Mouse (Mus musculus): ENCODE results near the gene Gpr55.
A peak's percentile ranks its signal among the peaks of the same experiment; 100 is the strongest.

Gpr55 gene

GRCm38 (mm10) chr1:85957290-85957689 lies 3.5 kb downstream of the Gpr55 start:
- DNase-seq, result no peak

- DNase-seq, result no peak
These were observed 5.7 kb downstream of the Gpr55 start for GRCm38 (mm10) chr1:85955150-85955549.

- DNase-seq, result no peak
These were observed 11.6 kb downstream of the Gpr55 start for GRCm38 (mm10) chr1:85949085-85949684.

GRCm38 (mm10) chr1:85942318-85942717 lies 18.5 kb downstream of the Gpr55 start:
- DNase-seq, result no peak

- no peak for DNase-seq
These were observed 23.5 kb downstream of the Gpr55 start for GRCm38 (mm10) chr1:85937323-85937722.

GRCm38 (mm10) chr1:85936265-85936664 lies 24.5 kb downstream of the Gpr55 start:
- peak; percentile 51 to 56 for DNase-seq

- peak; percentile 79 to 85 for DNase-seq
These were observed 25.5 kb downstream of the Gpr55 start for GRCm38 (mm10) chr1:85935148-85935852.

GRCm38 (mm10) chr1:85934560-85934959 lies 26.2 kb downstream of the Gpr55 start:
- no peak for DNase-seq

- DNase-seq, result no peak
These were observed 27.0 kb downstream of the Gpr55 start for GRCm38 (mm10) chr1:85933631-85934465.

GRCm38 (mm10) chr1:85933226-85933625 lies 27.6 kb downstream of the Gpr55 start:
- DNase-seq, result no peak

GRCm38 (mm10) chr1:85931170-85931569 lies 29.6 kb downstream of the Gpr55 start:
- peak; percentile 55 to 68 for DNase-seq

GRCm38 (mm10) chr1:85929406-85929805 lies 31.4 kb downstream of the Gpr55 start:
- DNase-seq, result no peak

GRCm38 (mm10) chr1:85928688-85929065 lies 32.1 kb downstream of the Gpr55 start:
- no peak for DNase-seq

GRCm38 (mm10) chr1:85928057-85928687 lies 32.6 kb downstream of the Gpr55 start, which contains the start of gene 4933407L21Rik:
Gene 4933407L21Rik (plus strand): TSS chr1:85928483.
- DNase-seq, result peak; percentile 80 to 84

GRCm38 (mm10) chr1:85925183-85925582 lies 35.6 kb downstream of the Gpr55 start:
- no peak for DNase-seq

- DNase-seq, result no peak
These were observed 38.0 kb downstream of the Gpr55 start for GRCm38 (mm10) chr1:85922865-85923211.

- DNase-seq, result peak; percentile 71
These were observed 38.5 kb downstream of the Gpr55 start for GRCm38 (mm10) chr1:85922127-85922864.

GRCm38 (mm10) chr1:85921725-85922124 lies 39.1 kb downstream of the Gpr55 start:
- peak in 1 of 2 experiments; percentile 70 for DNase-seq

GRCm38 (mm10) chr1:85919621-85920020 lies 41.2 kb downstream of the Gpr55 start:
- DNase-seq, result no peak

- peak in 1 of 2 experiments; percentile 52 for DNase-seq
These were observed 43.9 kb downstream of the Gpr55 start for GRCm38 (mm10) chr1:85916830-85917450.

- DNase-seq, result no peak
These were observed 44.9 kb downstream of the Gpr55 start for GRCm38 (mm10) chr1:85915890-85916289.
